Mouse (Mus musculus) midbrain, embryonic 12.5 days (tissue): ENCODE data around the gene Hira. TPM values are rescaled to one million over a fixed set of nuclear protein-coding genes. Genes with fewer than 3 reads are reported as not detected.
A peak's percentile ranks its signal among the peaks of the same experiment; 100 is the strongest.
"Not testable (repeated sequence)": the region's sequence is repeated elsewhere in the genome, so short reads cannot be mapped to it uniquely, and the experiment has no call there.

Experiments
- ATAC-seq: fragments of 200-750 bp; cut with Nextera tagmentation; 2 replicates; pipeline ENCODE4 v1.8.0; 2017; ENCODE audit warnings: low read depth, moderate TSS enrichment, moderate library complexity; ENCODE audit not compliant: low FRiP score
- H3K27ac ChIP-seq: fragments of 300-500 bp; sonication (generic); replicated peaks from 2 replicates; pipeline ENCODE4 v1.5.1; 2016; ENCODE audit warnings: mild to moderate bottlenecking
- H3K27me3 ChIP-seq: fragments of 300-500 bp; sonication (generic); 2 replicates; pipeline ENCODE4 v1.6.1; 2016; ENCODE audit warnings: mild to moderate bottlenecking
- H3K36me3 ChIP-seq: fragments of 300-500 bp; sonication (generic); 2 replicates; pipeline ENCODE4 v1.6.1; 2016
- H3K4me1 ChIP-seq: fragments of 300-500 bp; sonication (generic); 2 replicates; pipeline ENCODE4 v1.6.1; 2016
- H3K4me2 ChIP-seq: fragments of 300-500 bp; sonication (generic); replicated peaks from 2 replicates; pipeline ENCODE4 v1.6.1; 2016; ENCODE audit warnings: mild to moderate bottlenecking, moderate library complexity
- H3K4me3 ChIP-seq: fragments of 300-500 bp; sonication (generic); 2 replicates; pipeline ENCODE4 v1.5.1; 2016; ENCODE audit warnings: mild to moderate bottlenecking
- H3K9ac ChIP-seq: fragments of 300-500 bp; sonication (generic); replicated peaks from 2 replicates; pipeline ENCODE4 v1.6.1; 2016; ENCODE audit warnings: mild to moderate bottlenecking, moderate library complexity
- H3K9me3 ChIP-seq: fragments of 300-500 bp; sonication (generic); 2 replicates; pipeline ENCODE4 v1.6.1; 2016; ENCODE audit warnings: mild to moderate bottlenecking
- WGBS: fragments of 180-500 bp; shearing (Covaris S2); methylation state at CpG from one replicate; pipeline ENCODE4 v1.1.7; 2016; 5-methylcytosine and 5-hydroxymethylcytosine counted together
- polyA plus RNA-seq: library from polyadenylated mRNA; unstranded; fragments of >200 nt; fragmentation: Nextera tagmentation; extraction: Ambion mirVana; gene quantifications from 2 replicates; pipeline ENCODE4 v1.2.1, GENCODE M21; 2016

Gene Hira
- polyA plus RNA-seq, 1 experiment from 2014 or later = 27.6 TPM

- H3K4me1 ChIP-seq, H3K27ac ChIP-seq, ATAC-seq, H3K4me3 ChIP-seq, H3K9ac ChIP-seq, H3K4me2 ChIP-seq, H3K27me3 ChIP-seq, H3K9me3 ChIP-seq: not testable (repeated sequence)
- 90% methylated on average over 1 of the region's 1 CpGs for WGBS
- peaks cover 26% of the 10 kb centered on the region for H3K36me3 ChIP-seq
Measured at GRCm38 (mm10) chr16:18870495-18870894, 6.3 kb upstream of the Hira start.

DNA sequence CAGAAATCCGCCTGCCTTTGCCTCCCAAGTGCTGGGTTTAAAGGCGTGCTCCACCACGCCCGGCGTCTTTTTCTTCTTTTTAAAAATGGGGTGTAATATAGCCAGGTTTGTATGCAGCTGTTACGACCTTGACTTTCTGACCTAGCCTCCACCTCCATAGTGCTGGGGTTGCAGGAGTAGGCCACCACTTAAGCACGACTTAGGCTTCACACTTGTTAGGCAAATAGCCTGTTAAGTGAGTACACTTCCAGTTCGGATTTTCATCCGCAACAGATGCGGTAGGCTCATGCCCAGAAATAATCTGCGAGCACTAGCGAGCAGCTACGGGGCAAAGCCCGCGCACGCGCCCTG lies 771 bp upstream of the Hira start:
- ATAC-seq = no peak; the same call in 1 of the 2 replicates
- Histone ChIP-seq H3K27me3 (no peaks in the 10 kb centered on the region), H3K36me3 (peaks cover 32% of the 10 kb centered on the region), H3K4me3 (peak overlapping the region; percentile 95), H3K9me3 (no peaks in the 10 kb centered on the region), H3K9ac (peak overlapping the region; percentile 92), H3K4me1 (peaks cover 20% of the 10 kb centered on the region), H3K27ac (peak overlapping the region; percentile 94), H3K4me2 (peak overlapping the region; percentile 60)
- 2% methylated on average over 17 of the region's 17 CpGs for WGBS

- H3K9me3 ChIP-seq = no peaks in the 10 kb centered on the region
- peaks cover 20% of the 10 kb centered on the region for H3K4me1 ChIP-seq
- peaks cover 26% of the 10 kb centered on the region for H3K36me3 ChIP-seq
- H3K27ac ChIP-seq = peak overlapping the region; percentile 94
- H3K27me3 ChIP-seq = no peaks in the 10 kb centered on the region
- ATAC-seq = peak; percentile 45
- peak overlapping the region; percentile 60 for H3K4me2 ChIP-seq
- peak overlapping the region; percentile 95 for H3K4me3 ChIP-seq
- H3K9ac ChIP-seq = peak overlapping the region; percentile 92
- WGBS = under 1% methylated on average over 37 of the region's 43 CpGs
Measured at GRCm38 (mm10) chr16:18877386-18878090, 701 bp downstream of the Hira start.

- 34% methylated on average over 20 of the region's 20 CpGs for WGBS
- H3K4me2 ChIP-seq = peak overlapping the region; percentile 60
- no peak for ATAC-seq
- peak overlapping the region; percentile 95 for H3K4me3 ChIP-seq
- H3K4me1 ChIP-seq = peaks cover 20% of the 10 kb centered on the region
- peak overlapping the region; percentile 94 for H3K27ac ChIP-seq
- H3K36me3 ChIP-seq = peaks cover 26% of the 10 kb centered on the region
- no peaks in the 10 kb centered on the region for H3K27me3 ChIP-seq
- H3K9ac ChIP-seq = peak overlapping the region; percentile 92
- no peaks in the 10 kb centered on the region for H3K9me3 ChIP-seq
Measured at GRCm38 (mm10) chr16:18878091-18878720, 1.4 kb downstream of the Hira start.

- Histone ChIP-seq H3K36me3 (peaks cover 28% of the 10 kb centered on the region), H3K4me3 (no peak overlapping the region), H3K4me1 (peaks cover 12% of the 10 kb centered on the region), H3K9ac (no peak overlapping the region), H3K27ac (no peak overlapping the region), H3K9me3 (no peaks in the 10 kb centered on the region), H3K27me3 (no peaks in the 10 kb centered on the region), H3K4me2 (no peak overlapping the region)
- no peak for ATAC-seq
Measured at GRCm38 (mm10) chr16:18884044-18884443, 7.2 kb downstream of the Hira start.

DNA sequence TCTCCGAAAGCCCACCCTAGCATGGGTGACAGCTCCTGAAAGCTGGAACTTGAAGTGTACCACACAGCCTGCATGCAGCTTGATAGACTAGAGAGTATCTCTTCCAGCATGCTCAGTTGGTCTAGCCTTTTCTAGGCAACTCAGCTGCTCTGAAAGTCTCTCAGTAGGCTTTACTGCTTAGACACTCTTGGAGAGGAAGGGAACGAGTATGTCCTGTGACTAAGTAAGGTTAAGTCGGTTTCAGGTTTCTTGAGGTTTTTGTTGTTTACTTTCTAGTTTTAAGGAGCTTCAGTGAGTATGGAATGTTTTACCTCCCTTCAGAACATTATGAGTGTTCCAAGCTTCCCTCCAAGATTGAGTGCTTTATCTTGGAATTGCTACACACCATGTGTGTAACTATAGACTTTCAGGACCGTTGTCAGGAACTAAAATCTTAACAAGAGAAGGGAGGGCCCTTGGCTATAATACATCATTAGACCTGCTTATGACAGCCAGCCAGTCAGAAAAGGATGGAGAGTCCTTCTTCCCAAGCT lies 17.1 kb downstream of the Hira start:
- 88% methylated on average over 4 of the region's 4 CpGs for WGBS

DNA sequence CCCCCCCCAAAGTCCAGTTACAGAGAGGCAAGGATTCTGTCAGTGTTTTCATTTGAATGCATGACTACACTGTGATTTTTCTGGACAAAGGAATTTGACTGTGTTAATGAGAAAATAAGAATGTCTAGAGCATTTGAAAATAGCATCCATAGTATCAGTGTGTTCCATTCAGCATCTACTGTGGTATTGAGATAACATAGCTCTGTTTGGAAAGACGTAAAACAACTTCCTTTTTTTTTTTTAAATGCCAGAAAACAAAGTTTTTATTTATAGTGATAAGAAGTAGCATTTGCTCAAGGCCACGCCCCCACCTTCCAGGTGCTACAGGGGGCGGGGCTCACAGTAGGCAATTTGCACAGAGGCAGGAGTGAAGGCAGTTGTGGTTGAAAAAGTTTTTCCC lies 18.4 kb downstream of the Hira start:
- no peak overlapping the region for H3K27ac ChIP-seq
- H3K4me2 ChIP-seq = no peak overlapping the region
- no peak overlapping the region for H3K4me3 ChIP-seq
- H3K27me3 ChIP-seq = no peaks in the 10 kb centered on the region
- no peaks in the 10 kb centered on the region for H3K4me1 ChIP-seq
- no peak overlapping the region for H3K9ac ChIP-seq
- peaks cover 38% of the 10 kb centered on the region for H3K36me3 ChIP-seq
- 88% methylated on average over 3 of the region's 3 CpGs for WGBS
- ATAC-seq = no peak
- H3K9me3 ChIP-seq = no peaks in the 10 kb centered on the region

More for the DNA sequence above, 17.1 kb downstream of the Hira start:
- Histone ChIP-seq H3K27ac (no peak overlapping the region), H3K9me3 (no peaks in the 10 kb centered on the region), H3K4me3 (no peak overlapping the region), H3K4me2 (no peak overlapping the region), H3K9ac (no peak overlapping the region), H3K4me1 (no peaks in the 10 kb centered on the region), H3K27me3 (no peaks in the 10 kb centered on the region), H3K36me3 (peaks cover 24% of the 10 kb centered on the region)
- ATAC-seq = no peak

- Histone ChIP-seq H3K4me3 (no peak overlapping the region), H3K4me2 (no peak overlapping the region), H3K9me3 (no peaks in the 10 kb centered on the region), H3K4me1 (no peaks in the 10 kb centered on the region), H3K36me3 (peaks cover 46% of the 10 kb centered on the region), H3K9ac (no peak overlapping the region), H3K27me3 (no peaks in the 10 kb centered on the region), H3K27ac (no peak overlapping the region)
- 90% methylated on average over 10 of the region's 10 CpGs for WGBS
- no peak for ATAC-seq
Measured at GRCm38 (mm10) chr16:18896429-18896828, 19.6 kb downstream of the Hira start.

- Histone ChIP-seq H3K27ac (no peak overlapping the region), H3K27me3 (no peaks in the 10 kb centered on the region), H3K36me3 (peaks cover 67% of the 10 kb centered on the region), H3K4me2 (no peak overlapping the region), H3K4me3 (no peak overlapping the region), H3K9ac (no peak overlapping the region), H3K4me1 (no peaks in the 10 kb centered on the region), H3K9me3 (no peaks in the 10 kb centered on the region)
- ATAC-seq = no peak
- 86% methylated on average over 1 of the region's 1 CpGs for WGBS
Measured at GRCm38 (mm10) chr16:18905648-18906047, 28.8 kb downstream of the Hira start.

DNA sequence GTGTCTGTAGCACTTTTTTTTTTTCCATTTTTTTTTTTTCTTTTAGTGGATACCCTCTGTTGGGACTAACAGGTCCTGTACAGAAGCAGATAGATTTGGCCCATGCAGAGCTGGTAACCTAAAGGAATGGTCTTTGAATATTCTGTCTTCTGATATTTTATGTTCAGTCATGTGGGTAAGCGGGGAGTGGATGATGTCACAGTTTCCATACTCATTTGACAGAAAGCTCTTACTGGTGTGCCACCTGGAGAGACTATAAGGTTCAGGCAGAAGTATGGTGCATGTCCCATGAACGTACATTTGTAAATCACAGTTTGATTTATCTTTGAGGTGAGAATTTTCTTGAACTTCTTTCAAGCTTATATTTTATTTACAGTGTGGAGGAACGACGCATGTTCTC lies 39.2 kb downstream of the Hira start:
- H3K4me2 ChIP-seq = no peak overlapping the region
- no peaks in the 10 kb centered on the region for H3K9me3 ChIP-seq
- H3K36me3 ChIP-seq = peaks cover 77% of the 10 kb centered on the region
- no peak overlapping the region for H3K4me3 ChIP-seq
- H3K9ac ChIP-seq = no peak overlapping the region
- WGBS = 97% methylated on average over 4 of the region's 4 CpGs
- no peaks in the 10 kb centered on the region for H3K27me3 ChIP-seq
- no peak for ATAC-seq
- no peak overlapping the region for H3K27ac ChIP-seq
- no peaks in the 10 kb centered on the region for H3K4me1 ChIP-seq

DNA sequence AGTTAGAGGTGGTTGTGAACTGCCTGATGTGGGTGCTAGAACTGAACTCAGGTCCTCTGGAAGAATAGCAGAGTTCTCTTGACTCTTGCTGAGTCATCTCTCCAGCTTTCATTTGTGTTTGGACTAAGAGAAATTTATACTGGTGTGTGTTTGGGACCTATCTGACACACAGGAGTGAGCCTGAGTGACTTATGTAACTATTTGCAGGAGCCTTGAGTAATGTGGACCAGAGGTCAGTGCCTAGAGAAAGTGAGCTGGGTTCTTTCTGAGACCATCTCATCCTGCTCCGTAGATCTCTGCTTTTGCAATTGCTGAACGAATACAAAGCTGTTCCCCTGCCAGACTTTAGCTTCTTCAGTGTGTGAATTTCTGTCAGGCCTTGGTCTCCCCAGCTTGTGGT lies 44.9 kb downstream of the Hira start:
- ATAC-seq = no peak
- H3K27me3 ChIP-seq = no peaks in the 10 kb centered on the region
- H3K27ac ChIP-seq = no peak overlapping the region
- H3K9ac ChIP-seq = no peak overlapping the region
- H3K4me1 ChIP-seq = no peaks in the 10 kb centered on the region
- no peak overlapping the region for H3K4me3 ChIP-seq
- H3K36me3 ChIP-seq = peaks cover 94% of the 10 kb centered on the region
- WGBS = 95% methylated on average over 2 of the region's 2 CpGs
- no peak overlapping the region for H3K4me2 ChIP-seq
- H3K9me3 ChIP-seq = no peaks in the 10 kb centered on the region

- no peaks in the 10 kb centered on the region for H3K9me3 ChIP-seq
- WGBS = 100% methylated on average over 1 of the region's 1 CpGs
- ATAC-seq = no peak
- H3K9ac ChIP-seq = no peak overlapping the region
- H3K27me3 ChIP-seq = no peaks in the 10 kb centered on the region
- no peak overlapping the region for H3K27ac ChIP-seq
- H3K4me1 ChIP-seq = no peaks in the 10 kb centered on the region
- H3K4me3 ChIP-seq = no peak overlapping the region
- H3K4me2 ChIP-seq = no peak overlapping the region
- H3K36me3 ChIP-seq = peaks cover 73% of the 10 kb centered on the region
Measured at GRCm38 (mm10) chr16:18927963-18928362, 51.1 kb downstream of the Hira start.
